Mouse (Mus musculus) ES-E14 (cell line): ENCODE measurements around the gene Slc25a47.

Experiments used
- CHD2 ChIP-seq: IDR thresholded peaks from 2 replicates; pipeline ENCODE4 v1.6.1; 2014; ENCODE audit warnings: mild to moderate bottlenecking, low read depth, low read length, inconsistent platforms
- HCFC1 ChIP-seq: IDR thresholded peaks from 2 replicates; pipeline ENCODE4 v1.6.1; 2012; ENCODE audit warnings: low read length, inconsistent platforms, borderline replicate concordance; ENCODE audit not compliant: insufficient read depth
- MAFK ChIP-seq: IDR thresholded peaks from 2 replicates; pipeline ENCODE4 v1.6.1; 2014; ENCODE audit warnings: mild to moderate bottlenecking, low read depth, low read length, inconsistent platforms; ENCODE audit not compliant: insufficient read depth
- ZC3H11A ChIP-seq: IDR thresholded peaks from 2 replicates; pipeline ENCODE4 v1.6.1; 2012; ENCODE audit warnings: low read depth, mild to moderate bottlenecking, inconsistent platforms, low read length, borderline replicate concordance
- ZNF384 ChIP-seq: IDR thresholded peaks from 2 replicates; pipeline ENCODE4 v1.6.1; 2012; ENCODE audit warnings: low read depth, low read length, inconsistent platforms

GRCm38 (mm10) chr12:108904276-108904653 is 68.4 kb downstream of the Slc25a47 start:
- TF ChIP-seq ZC3H11A (no peak), HCFC1 (no peak), ZNF384 (no peak), CHD2 (no peak), MAFK (no peak)
